11 mouse cellular contexts compared by ENCODE assay signal in genomic region chr15:100732580-100732979, GRCm38 (mm10). TPM values are rescaled to one million over a fixed set of nuclear protein-coding genes. Genes with fewer than 3 reads are reported as not detected.
A peak's percentile ranks its signal among the peaks of the same experiment; 100 is the strongest.
DNase-seq lines count a peak whose midpoint lies in the region; ATAC-seq and TF ChIP-seq lines count a peak whose summit lies in the region.
"Had no signal": no experiment of that assay in that cellular context is flagged by ENCODE, and none has a peak within 500 bp of the region (broad histone marks: within the 10 kb centered on the region; RNA-seq: fewer than 3 reads in every experiment).

No protein-coding gene starts in this region.

- peaks cover 31% of the 10 kb centered on the region for H3K27me3 ChIP-seq in forebrain, postnatal 0 days (ENCODE audit: insufficient read depth, low read length)
- peaks cover 20% of the 10 kb centered on the region for H3K27me3 ChIP-seq in forebrain, embryonic 16.5 days (replicated peaks; ENCODE audit: control insufficient read depth, insufficient read depth, low read length)
- H3K27me3 ChIP-seq in forebrain, embryonic 13.5 days: peaks cover 40% of the 10 kb centered on the region

- no peak overlapping the region for H3K27ac ChIP-seq in forebrain, postnatal 0 days (ENCODE audit: low read depth, low read length)
- no peak overlapping the region for H3K27ac ChIP-seq in forebrain, embryonic 16.5 days (ENCODE audit: low read length)
- H3K27ac ChIP-seq in forebrain, embryonic 13.5 days: no peak overlapping the region
- H3K27ac ChIP-seq: hindbrain, embryonic 13.5 days; limb, embryonic 12.5 days had no signal

- H3K4me3 ChIP-seq in forebrain, postnatal 0 days (ENCODE audit: low read depth, low read length): no peak overlapping the region
- no peak overlapping the region for H3K4me3 ChIP-seq in forebrain, embryonic 16.5 days (replicated peaks; ENCODE audit: low read length)
- H3K4me3 ChIP-seq in forebrain, embryonic 13.5 days: no peak overlapping the region
- H3K4me3 ChIP-seq: erythroblast, embryonic 14.5 days; hindbrain, embryonic 13.5 days; limb, embryonic 12.5 days had no signal

- no peaks in the 10 kb centered on the region for H3K4me1 ChIP-seq in forebrain, postnatal 0 days (ENCODE audit: insufficient read depth)
- H3K4me1 ChIP-seq in forebrain, embryonic 16.5 days (replicated peaks; ENCODE audit: control insufficient read depth, insufficient read depth, low read length): peaks cover 9% of the 10 kb centered on the region
- peaks cover 10% of the 10 kb centered on the region for H3K4me1 ChIP-seq in forebrain, embryonic 13.5 days

- DNase-seq in forebrain, postnatal 0 days: no peak
- peak; percentile 15 for DNase-seq in A20 (ENCODE audit: low read depth, low spot score)
- DNase-seq in embryo, embryonic 11 days: peak; percentile 33
- DNase-seq in gastrocnemius, adult 8-10 months (ENCODE audit: low spot score in 2 of 2): no peak
- no peak for DNase-seq in adrenal gland, adult 18-20 months (ENCODE audit: low spot score in 2 of 2)

- no peak for TF ChIP-seq CTCF in forebrain, postnatal 0 days (IDR thresholded peaks at IDR 0.05; ENCODE audit: low read depth)

- 24% methylated on average over 5 of the region's 5 CpGs for WGBS in forebrain, postnatal 0 days
- WGBS in forebrain, embryonic 16.5 days: 28% methylated on average over 5 of the region's 5 CpGs
- WGBS in forebrain, embryonic 13.5 days: 42% methylated on average over 5 of the region's 5 CpGs

- no peaks in the 10 kb centered on the region for H3K36me3 ChIP-seq in forebrain, postnatal 0 days (ENCODE audit: insufficient read depth)
- no peaks in the 10 kb centered on the region for H3K36me3 ChIP-seq in forebrain, embryonic 16.5 days (ENCODE audit: control insufficient read depth, insufficient read depth)
- no peaks in the 10 kb centered on the region for H3K36me3 ChIP-seq in forebrain, embryonic 13.5 days (ENCODE audit: poor library complexity, severe bottlenecking)
- H3K36me3 ChIP-seq: hindbrain, embryonic 13.5 days; limb, embryonic 12.5 days had no signal

- ATAC-seq in forebrain, postnatal 0 days: peak; percentile 53
- ATAC-seq in forebrain, embryonic 16.5 days: no peak
- peak; percentile 48; the same call in 1 of the 2 replicates for ATAC-seq in monocyte, adult 5-6 weeks (replicated peaks; ENCODE audit: insufficient number of reproducible peaks, low FRiP score, low TSS enrichment, poor library complexity, severe bottlenecking)
- ATAC-seq in forebrain, embryonic 13.5 days: no peak

- H3K9ac ChIP-seq in forebrain, postnatal 0 days: no peak overlapping the region
- H3K9ac ChIP-seq in forebrain, embryonic 16.5 days (replicated peaks; ENCODE audit: low read depth, low read length): no peak overlapping the region
- no peak overlapping the region for H3K9ac ChIP-seq in forebrain, embryonic 13.5 days
- H3K9ac ChIP-seq: hindbrain, embryonic 13.5 days; limb, embryonic 12.5 days had no signal

- no peak overlapping the region for H3K4me2 ChIP-seq in forebrain, postnatal 0 days (ENCODE audit: low read depth)
- no peak overlapping the region for H3K4me2 ChIP-seq in forebrain, embryonic 16.5 days (ENCODE audit: low read length)
- H3K4me2 ChIP-seq in forebrain, embryonic 13.5 days: no peak overlapping the region
- H3K4me2 ChIP-seq: hindbrain, embryonic 13.5 days; limb, embryonic 12.5 days had no signal

- no peaks in the 10 kb centered on the region for H3K9me3 ChIP-seq in forebrain, postnatal 0 days (ENCODE audit: low read length)
- no peaks in the 10 kb centered on the region for H3K9me3 ChIP-seq in forebrain, embryonic 16.5 days (ENCODE audit: control insufficient read depth, low read length)
- H3K9me3 ChIP-seq in forebrain, embryonic 13.5 days (replicated peaks): no peaks in the 10 kb centered on the region
- H3K9me3 ChIP-seq: hindbrain, embryonic 13.5 days; limb, embryonic 12.5 days had no signal

RNA-seq across cellular contexts. Expression of gene Galnt6, which starts 3.4 kb away (rescaled TPM):
- total RNA-seq in forebrain, postnatal 0 days (2014; rRNA removed): 0.77 and 1.5 TPM in 2 replicates
- 0.24 and 0.47 TPM in 2 replicates for polyA plus RNA-seq in forebrain, postnatal 0 days (2015; fragmentation: Nextera tagmentation; extraction: Ambion mirVana)
- polyA plus RNA-seq in forebrain, embryonic 16.5 days (2015; fragmentation: Nextera tagmentation; extraction: Ambion mirVana): 0.34 and 0.39 TPM in 2 replicates
- total RNA-seq in monocyte, adult 5-6 weeks (2017): 43.8 to 60.6 TPM (median 51.3 TPM) in 3 replicates
- total RNA-seq in gastrocnemius, adult 8-10 months (2022): under 1 TPM in 1 of 4 experiments, not detected in 3; 0.07 TPM
- total RNA-seq in adrenal gland, adult 18-20 months (2021): 1 to 10 TPM; 4.2 to 5.6 TPM
- polyA plus RNA-seq in forebrain, embryonic 13.5 days (2015; fragmentation: Nextera tagmentation; extraction: Ambion mirVana): 0.06 and 0.10 TPM in 2 replicates

RNA-seq across cellular contexts. Expression of gene Slc4a8, which starts 29.0 kb away (rescaled TPM):
- total RNA-seq in forebrain, postnatal 0 days (2014; rRNA removed): 17.8 and 38.3 TPM in 2 replicates
- polyA plus RNA-seq in forebrain, postnatal 0 days (2015; fragmentation: Nextera tagmentation; extraction: Ambion mirVana): 30.3 and 31.2 TPM in 2 replicates
- 20.8 and 25.7 TPM in 2 replicates for polyA plus RNA-seq in forebrain, embryonic 16.5 days (2015; fragmentation: Nextera tagmentation; extraction: Ambion mirVana)
- 0.11 to 3.9 TPM (median 2.0 TPM) in 3 replicates for total RNA-seq in monocyte, adult 5-6 weeks (2017)
- 1 to 10 TPM in 2 of 4 experiments, under 1 TPM in 2; 0.65 to 1.6 (median 1.2) TPM for total RNA-seq in gastrocnemius, adult 8-10 months (2022)
- total RNA-seq in adrenal gland, adult 18-20 months (2021): 1 to 10 TPM; 3.9 to 6.1 TPM
- 17.1 and 19.5 TPM in 2 replicates for polyA plus RNA-seq in forebrain, embryonic 13.5 days (2015; fragmentation: Nextera tagmentation; extraction: Ambion mirVana)

RNA-seq across cellular contexts. Expression of gene Cela1, which starts 44.9 kb away (rescaled TPM):
- total RNA-seq in forebrain, postnatal 0 days (2014; rRNA removed): 0.62 and 5.1 TPM in 2 replicates
- 0.81 and 1.2 TPM in 2 replicates for polyA plus RNA-seq in forebrain, postnatal 0 days (2015; fragmentation: Nextera tagmentation; extraction: Ambion mirVana)
- 1.1 and 1.4 TPM in 2 replicates for polyA plus RNA-seq in forebrain, embryonic 16.5 days (2015; fragmentation: Nextera tagmentation; extraction: Ambion mirVana)
- total RNA-seq in monocyte, adult 5-6 weeks (2017): 0.64 to 4.9 TPM (median 2.6 TPM) in 3 replicates
- total RNA-seq in gastrocnemius, adult 8-10 months (2022): under 1 TPM in 1 of 4 experiments, not detected in 3; 0.35 TPM
- 10 to 100 TPM; 46.7 to 87.1 TPM for total RNA-seq in adrenal gland, adult 18-20 months (2021)
- polyA plus RNA-seq in forebrain, embryonic 13.5 days (2015; fragmentation: Nextera tagmentation; extraction: Ambion mirVana): 0.23 and 1.2 TPM in 2 replicates

Comparison
In these comparisons a context has a peak if more than half of its experiments do, and no peak if none do; other contexts are left out.
1. ATAC-seq: peak in forebrain, postnatal 0 days (single experiment) and monocyte, adult 5-6 weeks (single experiment); none in forebrain, embryonic 16.5 days (single experiment) and forebrain, embryonic 13.5 days (single experiment).
2. DNase-seq: peak in A20 (single experiment) and embryo, embryonic 11 days (single experiment); none in forebrain, postnatal 0 days (single experiment), gastrocnemius, adult 8-10 months (0 of 2) and adrenal gland, adult 18-20 months (0 of 2).